Mouse (Mus musculus) cortical plate, adult 2 months (tissue): ENCODE data around the gene Gm438.

Experiments used
- CTCF ChIP-seq: fragments of 200-500 bp; IDR thresholded peaks from 2 replicates; pipeline ENCODE4 v1.5.1; 2011; ENCODE audit warnings: mild to moderate bottlenecking, control low read depth, low read length; ENCODE audit not compliant: insufficient read depth; ENCODE audit errors: extremely low read depth
- POLR2A ChIP-seq: fragments of 200-500 bp; IDR thresholded peaks from 2 replicates; pipeline ENCODE4 v1.6.1; 2011; ENCODE audit warnings: mild to moderate bottlenecking, low read length, control low read depth; ENCODE audit not compliant: insufficient read depth; ENCODE audit errors: extremely low read depth

- TF ChIP-seq POLR2A (no peak), CTCF (peak; percentile 36; the same call in 1 of the 2 replicates)
These were observed 20.7 kb downstream of the Gm438 start for GRCm38 (mm10) chr4:144765722-144766121.
